ENCODE assay signal across 11 mouse cellular contexts in genomic region chr8:94574159-94574907, GRCm38 (mm10). TPM values are rescaled to one million over a fixed set of nuclear protein-coding genes. Genes with fewer than 3 reads are reported as not detected.
DNase-seq lines count a peak whose midpoint lies in the region; ATAC-seq and TF ChIP-seq lines count a peak whose summit lies in the region.
"Had no signal": no experiment of that assay in that cellular context is flagged by ENCODE, and none has a peak within 500 bp of the region (broad histone marks: within the 10 kb centered on the region; RNA-seq: fewer than 3 reads in every experiment).

No protein-coding gene starts in this region.

- no peak overlapping the region for H3K9ac ChIP-seq in hindbrain, embryonic 14.5 days
- H3K9ac ChIP-seq in forebrain, embryonic 16.5 days (replicated peaks; ENCODE audit: low read depth, low read length) = 0 out of 2 replicates have a peak overlapping the region, but pooled peaks have one; percentile 2
- H3K9ac ChIP-seq in liver, postnatal 0 days (replicated peaks) = no peak overlapping the region
- H3K9ac ChIP-seq: embryonic facial prominence, embryonic 13.5 days; heart, embryonic 15.5 days had no signal

- no peak overlapping the region for H3K4me2 ChIP-seq in hindbrain, embryonic 14.5 days (replicated peaks)
- H3K4me2 ChIP-seq in forebrain, embryonic 16.5 days (ENCODE audit: low read length) = no peak overlapping the region
- H3K4me2 ChIP-seq in liver, postnatal 0 days (ENCODE audit: low read depth, low read length) = no peak overlapping the region
- H3K4me2 ChIP-seq: embryonic facial prominence, embryonic 13.5 days; heart, embryonic 15.5 days had no signal

- H3K36me3 ChIP-seq in hindbrain, embryonic 14.5 days (replicated peaks; ENCODE audit: control insufficient read depth, insufficient read depth) = peaks cover 73% of the 10 kb centered on the region
- H3K36me3 ChIP-seq in hindbrain, embryonic 10.5 days = peaks cover 78% of the 10 kb centered on the region
- H3K36me3 ChIP-seq in forebrain, embryonic 16.5 days (ENCODE audit: control insufficient read depth, insufficient read depth) = peaks cover 19% of the 10 kb centered on the region
- peaks cover 47% of the 10 kb centered on the region for H3K36me3 ChIP-seq in liver, postnatal 0 days (replicated peaks; ENCODE audit: insufficient read depth, low read length)

- peak overlapping the region; percentile 77 for H3K27ac ChIP-seq in hindbrain, embryonic 14.5 days
- H3K27ac ChIP-seq in hindbrain, embryonic 10.5 days = no peak overlapping the region
- H3K27ac ChIP-seq in forebrain, embryonic 16.5 days (ENCODE audit: low read length) = peak overlapping the region; percentile 77
- no peak overlapping the region for H3K27ac ChIP-seq in liver, postnatal 0 days (ENCODE audit: low read depth)
- H3K27ac ChIP-seq: embryonic facial prominence, embryonic 13.5 days; heart, embryonic 15.5 days had no signal

- no peaks in the 10 kb centered on the region for H3K27me3 ChIP-seq in hindbrain, embryonic 14.5 days (ENCODE audit: control insufficient read depth, insufficient read depth, low read length)
- H3K27me3 ChIP-seq in hindbrain, embryonic 10.5 days (ENCODE audit: insufficient read depth, poor library complexity, severe bottlenecking) = no peaks in the 10 kb centered on the region
- H3K27me3 ChIP-seq in forebrain, embryonic 16.5 days (replicated peaks; ENCODE audit: control insufficient read depth, insufficient read depth, low read length) = no peaks in the 10 kb centered on the region
- no peaks in the 10 kb centered on the region for H3K27me3 ChIP-seq in liver, postnatal 0 days (ENCODE audit: insufficient read depth, low read length)
- H3K27me3 ChIP-seq: embryonic facial prominence, embryonic 13.5 days; heart, embryonic 15.5 days; megakaryocyte, embryonic 14.5 days had no signal

- intact Hi-C loops in heart, postnatal 14 days (cut with DNase I) = no loop called here

- WGBS in hindbrain, embryonic 14.5 days = 81% methylated on average over 16 of the region's 16 CpGs
- WGBS in hindbrain, embryonic 10.5 days = 89% methylated on average over 16 of the region's 16 CpGs
- 46% methylated on average over 16 of the region's 16 CpGs for WGBS in forebrain, embryonic 16.5 days
- WGBS in liver, postnatal 0 days (ENCODE audit: insufficient replicate concordance) = 83% methylated on average over 16 of the region's 16 CpGs

- no peak for TF ChIP-seq EP300 in liver, postnatal 0 days (IDR thresholded peaks at IDR 0.05; ENCODE audit: low read depth)

- no peak for TF ChIP-seq CTCF in liver, postnatal 0 days (IDR thresholded peaks at IDR 0.05; ENCODE audit: low read depth)

- no peaks in the 10 kb centered on the region for H3K9me3 ChIP-seq in hindbrain, embryonic 14.5 days (ENCODE audit: control insufficient read depth, low read length)
- H3K9me3 ChIP-seq in hindbrain, embryonic 10.5 days = no peaks in the 10 kb centered on the region
- no peaks in the 10 kb centered on the region for H3K9me3 ChIP-seq in forebrain, embryonic 16.5 days (ENCODE audit: control insufficient read depth, low read length)
- no peaks in the 10 kb centered on the region for H3K9me3 ChIP-seq in liver, postnatal 0 days (ENCODE audit: low read length)
- H3K9me3 ChIP-seq: embryonic facial prominence, embryonic 13.5 days; heart, embryonic 15.5 days; megakaryocyte, embryonic 14.5 days had no signal

- peak; percentile 60 for DNase-seq in hindbrain, embryonic 14.5 days (ENCODE audit: low spot score)
- no peak for DNase-seq in hindbrain, embryonic 10.5 days (ENCODE audit: low spot score)
- peak; percentile 82 to 85 for DNase-seq in layer of hippocampus, postnatal 36 days
- peak; percentile 88 to 92 for DNase-seq in right cerebral cortex, postnatal 10 days (ENCODE audit: low spot score in 2 of 2)
- no peak for DNase-seq in liver, postnatal 0 days
- no peak for DNase-seq in heart, postnatal 14 days
- DNase-seq in B cell, adult 2 months = no peak

- no peak overlapping the region for H3K4me3 ChIP-seq in hindbrain, embryonic 14.5 days (replicated peaks; ENCODE audit: low read length)
- H3K4me3 ChIP-seq in hindbrain, embryonic 10.5 days = no peak overlapping the region
- no peak overlapping the region for H3K4me3 ChIP-seq in forebrain, embryonic 16.5 days (replicated peaks; ENCODE audit: low read length)
- no peak overlapping the region for H3K4me3 ChIP-seq in liver, postnatal 0 days (ENCODE audit: low read depth, low read length)
- H3K4me3 ChIP-seq: embryonic facial prominence, embryonic 13.5 days; heart, embryonic 15.5 days; megakaryocyte, embryonic 14.5 days had no signal

- H3K4me1 ChIP-seq in hindbrain, embryonic 14.5 days (replicated peaks; ENCODE audit: control insufficient read depth, insufficient read depth, low read length) = no peaks in the 10 kb centered on the region
- H3K4me1 ChIP-seq in hindbrain, embryonic 10.5 days (replicated peaks) = peaks cover 5% of the 10 kb centered on the region; the same call in 1 of the 2 replicates
- peaks cover 14% of the 10 kb centered on the region for H3K4me1 ChIP-seq in forebrain, embryonic 16.5 days (replicated peaks; ENCODE audit: control insufficient read depth, insufficient read depth, low read length)
- no peaks in the 10 kb centered on the region for H3K4me1 ChIP-seq in liver, postnatal 0 days (ENCODE audit: insufficient read depth)
- H3K4me1 ChIP-seq: embryonic facial prominence, embryonic 13.5 days; heart, embryonic 15.5 days had no signal

- peak; percentile 76 for ATAC-seq in hindbrain, embryonic 14.5 days (ENCODE audit: low FRiP score)
- ATAC-seq in forebrain, embryonic 16.5 days = peak; percentile 88
- ATAC-seq in liver, postnatal 0 days = no peak

RNA-seq across cellular contexts. Expression of gene Rspry1, which starts 27.4 kb away (rescaled TPM):
- polyA plus RNA-seq in hindbrain, embryonic 14.5 days (2014; fragmentation: Nextera tagmentation; extraction: Ambion mirVana) = 44.8 and 46.5 TPM in 2 replicates
- polyA plus RNA-seq in hindbrain, embryonic 10.5 days (2016; fragmentation: Nextera tagmentation; extraction: Ambion mirVana) = 41.8 and 42.7 TPM in 2 replicates
- polyA plus RNA-seq in forebrain, embryonic 16.5 days (2015; fragmentation: Nextera tagmentation; extraction: Ambion mirVana) = 50.8 and 54.5 TPM in 2 replicates
- total RNA-seq in layer of hippocampus, postnatal 36 days (2021) = 10 to 100 TPM; 26.1 to 27.0 TPM
- 10.2 and 11.1 TPM in 2 replicates for polyA plus RNA-seq in liver, postnatal 0 days (2015; fragmentation: Nextera tagmentation; extraction: Ambion mirVana)
- 10 to 100 TPM; 12.9 to 14.9 TPM for total RNA-seq in heart, postnatal 14 days (2021)

RNA-seq across cellular contexts. Expression of gene Fam192a, which starts 27.5 kb away (rescaled TPM):
- 75.7 and 82.7 TPM in 2 replicates for polyA plus RNA-seq in hindbrain, embryonic 14.5 days (2014; fragmentation: Nextera tagmentation; extraction: Ambion mirVana)
- 82.4 and 86.2 TPM in 2 replicates for polyA plus RNA-seq in hindbrain, embryonic 10.5 days (2016; fragmentation: Nextera tagmentation; extraction: Ambion mirVana)
- 105 and 115 TPM in 2 replicates for polyA plus RNA-seq in forebrain, embryonic 16.5 days (2015; fragmentation: Nextera tagmentation; extraction: Ambion mirVana)
- total RNA-seq in layer of hippocampus, postnatal 36 days (2021) = 10 to 100 TPM; 37.5 to 43.0 TPM
- 23.6 and 24.2 TPM in 2 replicates for polyA plus RNA-seq in liver, postnatal 0 days (2015; fragmentation: Nextera tagmentation; extraction: Ambion mirVana)
- 10 to 100 TPM; 18.7 to 20.4 TPM for total RNA-seq in heart, postnatal 14 days (2021)

RNA-seq across cellular contexts. Expression of gene Cpne2, which starts 41.5 kb away (rescaled TPM):
- 21.6 and 21.8 TPM in 2 replicates for polyA plus RNA-seq in hindbrain, embryonic 14.5 days (2014; fragmentation: Nextera tagmentation; extraction: Ambion mirVana)
- 10.0 and 11.1 TPM in 2 replicates for polyA plus RNA-seq in hindbrain, embryonic 10.5 days (2016; fragmentation: Nextera tagmentation; extraction: Ambion mirVana)
- polyA plus RNA-seq in forebrain, embryonic 16.5 days (2015; fragmentation: Nextera tagmentation; extraction: Ambion mirVana) = 21.1 and 29.2 TPM in 2 replicates
- total RNA-seq in layer of hippocampus, postnatal 36 days (2021) = 10 to 100 TPM; 37.8 to 44.4 TPM
- 3.9 and 4.2 TPM in 2 replicates for polyA plus RNA-seq in liver, postnatal 0 days (2015; fragmentation: Nextera tagmentation; extraction: Ambion mirVana)
- 1 to 10 TPM; 5.3 to 5.8 TPM for total RNA-seq in heart, postnatal 14 days (2021)

Comparison
In these comparisons a context has a peak if more than half of its experiments do, and no peak if none do; other contexts are left out.
1. DNase-seq: peak in hindbrain, embryonic 14.5 days (single experiment), layer of hippocampus, postnatal 36 days (2 of 2) and right cerebral cortex, postnatal 10 days (2 of 2); none in hindbrain, embryonic 10.5 days (single experiment), liver, postnatal 0 days (single experiment), heart, postnatal 14 days (0 of 2) and B cell, adult 2 months (0 of 2).
2. H3K27ac ChIP-seq: peak in hindbrain, embryonic 14.5 days (single experiment) and forebrain, embryonic 16.5 days (single experiment); none in hindbrain, embryonic 10.5 days (single experiment) and liver, postnatal 0 days (single experiment).